Mouse (Mus musculus) MN1 (cell line): Measurements from ENCODE around the gene Baiap2l1.
A peak's percentile ranks its signal among the peaks of the same experiment; 100 is the strongest.

Source experiments
- DNase-seq: peaks from one replicate; pipeline ENCODE4 v3.0.0-alpha.2; 2016; ENCODE audit warnings: low spot score

Baiap2l1 gene

GRCm38 (mm10) chr5:144256541-144256870, 101.4 kb downstream of the Baiap2l1 start:
- DNase-seq, result no peak

GRCm38 (mm10) chr5:144255632-144256540, 102.0 kb downstream of the Baiap2l1 start:
- peak; percentile 63 for DNase-seq

- DNase-seq, result peak; percentile 90
Observed at GRCm38 (mm10) chr5:144254811-144255631, 102.9 kb downstream of the Baiap2l1 start.

- DNase-seq, result peak; percentile 43
Observed at GRCm38 (mm10) chr5:144254122-144254810, 103.6 kb downstream of the Baiap2l1 start.

- no peak for DNase-seq
Observed at GRCm38 (mm10) chr5:144253212-144253611, 104.7 kb downstream of the Baiap2l1 start.

GRCm38 (mm10) chr5:144251876-144252577, 105.9 kb downstream of the Baiap2l1 start:
- no peak for DNase-seq

- DNase-seq, result no peak
Observed at GRCm38 (mm10) chr5:144249871-144250270, 108.0 kb downstream of the Baiap2l1 start.

GRCm38 (mm10) chr5:144247906-144248585, 109.9 kb downstream of the Baiap2l1 start:
- DNase-seq, result no peak

- no peak for DNase-seq
Observed at GRCm38 (mm10) chr5:144247307-144247706, 110.6 kb downstream of the Baiap2l1 start.

GRCm38 (mm10) chr5:144246669-144247068, 111.2 kb downstream of the Baiap2l1 start:
- no peak for DNase-seq

- DNase-seq, result no peak
Observed at GRCm38 (mm10) chr5:144245592-144245991, 112.3 kb downstream of the Baiap2l1 start.

- DNase-seq, result no peak
Observed at GRCm38 (mm10) chr5:144243901-144244487, 113.9 kb downstream of the Baiap2l1 start, which contains the start of gene Bri3. TSS of gene Bri3 (plus strand) at chr5:144244437.

- DNase-seq, result no peak
Observed at GRCm38 (mm10) chr5:144238969-144239368, 118.9 kb downstream of the Baiap2l1 start.

GRCm38 (mm10) chr5:144234714-144235113, 123.2 kb downstream of the Baiap2l1 start:
- DNase-seq, result no peak

GRCm38 (mm10) chr5:144234222-144234621, 123.7 kb downstream of the Baiap2l1 start:
- DNase-seq, result no peak

- no peak for DNase-seq
Observed at GRCm38 (mm10) chr5:144232531-144232930, 125.4 kb downstream of the Baiap2l1 start.

GRCm38 (mm10) chr5:144231410-144231809, 126.5 kb downstream of the Baiap2l1 start:
- DNase-seq, result no peak

GRCm38 (mm10) chr5:144230216-144230615, 127.7 kb downstream of the Baiap2l1 start:
- DNase-seq, result no peak

GRCm38 (mm10) chr5:144226220-144226619, 131.7 kb downstream of the Baiap2l1 start:
- DNase-seq, result no peak
